Mouse (Mus musculus): ENCODE data around the gene Inpp5a.

DNA sequence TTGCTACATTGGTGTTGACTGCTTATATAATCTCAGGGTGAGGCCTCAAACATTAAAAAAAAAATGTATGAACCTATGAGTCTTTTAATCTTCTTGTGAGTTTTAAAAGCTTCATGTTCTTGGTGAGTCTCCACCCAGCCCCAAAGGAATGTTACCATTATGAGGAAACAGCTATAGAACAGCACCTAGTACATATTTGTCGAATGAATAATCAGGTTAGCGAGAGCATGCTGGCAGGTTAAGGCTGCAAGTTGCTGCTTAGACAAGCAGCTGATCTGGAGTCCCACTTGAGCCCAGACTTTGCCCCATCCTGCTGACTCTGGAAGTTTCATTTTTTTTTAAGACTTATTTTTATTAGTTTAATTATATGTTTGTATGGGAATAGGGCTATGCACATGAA lies 6.1 kb upstream of the Inpp5a start:
- TF ChIP-seq CTCF (IDR thresholded peaks at IDR 0.05; ENCODE audit: control insufficient read depth, insufficient read depth, insufficient replicate concordance, low read depth, low read length) (no peak), POLR2A (IDR thresholded peaks at IDR 0.05; ENCODE audit: control insufficient read depth, low read depth, low read length) (no peak)
